Mouse (Mus musculus) G1E (cell line): ENCODE results near the gene Ift46. TPM values are rescaled to one million over a fixed set of nuclear protein-coding genes. Genes with fewer than 3 reads are reported as not detected.
"Not testable (repeated sequence)": the region's sequence is repeated elsewhere in the genome, so short reads cannot be mapped to it uniquely, and the experiment has no call there.

Experiments
- ATAC-seq: 2 replicates; pipeline ENCODE4 v1.8.0; 2016; ENCODE audit warnings: mild to moderate bottlenecking; ENCODE audit not compliant: insufficient number of reproducible peaks, poor library complexity, low FRiP score, severe bottlenecking; ENCODE audit errors: extremely low read depth
- DNase-seq: peaks from one replicate; pipeline ENCODE4 v3.0.0; 2012; ENCODE audit warnings: low spot score
- H3K27me3 ChIP-seq: 2 replicates; pipeline ENCODE4 v1.6.1; 2012; ENCODE audit warnings: mild to moderate bottlenecking, low read length, inconsistent platforms; ENCODE audit not compliant: insufficient read depth
- H3K36me3 ChIP-seq: replicated peaks from 2 replicates; pipeline ENCODE3; 2012; ENCODE audit warnings: mild to moderate bottlenecking, inconsistent platforms
- H3K4me1 ChIP-seq: 2 replicates; pipeline ENCODE4 v1.6.1; 2012; ENCODE audit warnings: low read depth, low read length, inconsistent platforms, mixed read lengths; ENCODE audit not compliant: insufficient read depth
- H3K4me3 ChIP-seq: 2 replicates; pipeline ENCODE4 v1.5.1; 2012; ENCODE audit warnings: low read depth, mild to moderate bottlenecking, inconsistent platforms, low read length, moderate library complexity, mixed read lengths
- H3K9me3 ChIP-seq: replicated peaks from 2 replicates; pipeline ENCODE4 v1.6.1; 2012; ENCODE audit warnings: inconsistent platforms
- CTCF ChIP-seq: IDR thresholded peaks from 2 replicates; pipeline ENCODE4 v1.5.1; 2012; ENCODE audit warnings: low read depth, low read length, inconsistent platforms, mixed read lengths
- GATA1 ChIP-seq: IDR thresholded peaks from 2 replicates; pipeline ENCODE4 v1.6.1; 2012; ENCODE audit warnings: borderline replicate concordance, low read length, inconsistent platforms, mixed read lengths
- GATA2 ChIP-seq: IDR thresholded peaks from 2 replicates; pipeline ENCODE4 v1.6.1; 2012; ENCODE audit warnings: low read depth, low read length, inconsistent platforms, borderline replicate concordance
- POLR2AphosphoS5 ChIP-seq: IDR thresholded peaks from 2 replicates; pipeline ENCODE4 v1.6.1; 2012; ENCODE audit warnings: low read depth, low read length, inconsistent platforms; ENCODE audit not compliant: insufficient replicate concordance
- TAL1 ChIP-seq: conservative IDR thresholded peaks from 2 replicates; pipeline ENCODE4 v1.6.1; 2012; ENCODE audit warnings: low read depth, low read length, inconsistent platforms, mixed read lengths
- polyA plus RNA-seq: library from polyadenylated mRNA; stranded (reverse); fragments of >175 nt; gene quantifications from 2 replicates; pipeline ENCODE4 v1.2.3, GENCODE M21; 2012
- total RNA-seq, 2 experiments: library from RNA; stranded (forward) in 1 of 2; stranded (reverse) in 1 of 2; fragments of 200-1000 nt in 1 of 2; fragments of >200 nt in 1 of 2; fragmentation: Nextera tagmentation in 1 of 2; gene quantifications; 2 replicates each; pipeline ENCODE4 v1.2.3; 2014 to 2017

The Ift46 gene
- total and polyA plus RNA-seq, 3 experiments = 1.8 to 78.2 (median 32.5) TPM

- peaks cover 84% of the 10 kb centered on the region for H3K36me3 ChIP-seq
- TF ChIP-seq GATA2 = no peak
- no peak for TF ChIP-seq TAL1
- TF ChIP-seq CTCF = no peak
- no peak for TF ChIP-seq GATA1
- no peak for TF ChIP-seq POLR2AphosphoS5
- no peaks in the 10 kb centered on the region; the same call in 1 of the 2 replicates for H3K4me1 ChIP-seq
- ATAC-seq (no peak), DNase-seq (no peak)
- no peaks in the 10 kb centered on the region for H3K27me3 ChIP-seq
- no peaks in the 10 kb centered on the region for H3K9me3 ChIP-seq
- no peak overlapping the region for H3K4me3 ChIP-seq
These were observed 21.0 kb upstream of the Ift46 start for GRCm38 (mm10) chr9:44746666-44747065.

DNA sequence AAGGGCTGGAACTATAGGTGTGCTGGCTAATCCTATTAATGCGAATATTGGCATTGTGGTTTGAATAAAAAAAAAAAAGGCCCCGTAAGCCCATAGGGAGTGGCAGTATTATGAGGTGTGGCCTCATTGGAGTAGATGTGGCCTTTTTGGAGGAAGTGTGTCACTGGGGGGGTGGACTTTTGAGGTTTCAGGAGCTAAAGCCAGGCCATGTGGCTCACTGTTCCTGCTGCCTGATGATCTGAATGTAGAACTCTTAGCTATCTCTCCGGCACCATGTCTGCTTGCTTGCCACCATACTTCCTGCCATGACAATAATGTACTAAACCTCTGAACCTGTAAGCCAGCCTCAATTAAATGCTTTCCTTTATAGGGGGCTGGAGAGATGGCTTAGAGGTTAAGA, 20.4 kb upstream of the Ift46 start:
- no peak overlapping the region for H3K4me3 ChIP-seq
- no peak for DNase-seq
- no peaks in the 10 kb centered on the region for H3K27me3 ChIP-seq
- no peak for ATAC-seq
- TF ChIP-seq POLR2AphosphoS5 = no peak
- TF ChIP-seq GATA2 = no peak
- no peak for TF ChIP-seq TAL1
- TF ChIP-seq CTCF = no peak
- TF ChIP-seq GATA1 = no peak
- no peaks in the 10 kb centered on the region for H3K9me3 ChIP-seq
- peaks cover 87% of the 10 kb centered on the region for H3K36me3 ChIP-seq
- no peaks in the 10 kb centered on the region; the same call in 1 of the 2 replicates for H3K4me1 ChIP-seq

DNA sequence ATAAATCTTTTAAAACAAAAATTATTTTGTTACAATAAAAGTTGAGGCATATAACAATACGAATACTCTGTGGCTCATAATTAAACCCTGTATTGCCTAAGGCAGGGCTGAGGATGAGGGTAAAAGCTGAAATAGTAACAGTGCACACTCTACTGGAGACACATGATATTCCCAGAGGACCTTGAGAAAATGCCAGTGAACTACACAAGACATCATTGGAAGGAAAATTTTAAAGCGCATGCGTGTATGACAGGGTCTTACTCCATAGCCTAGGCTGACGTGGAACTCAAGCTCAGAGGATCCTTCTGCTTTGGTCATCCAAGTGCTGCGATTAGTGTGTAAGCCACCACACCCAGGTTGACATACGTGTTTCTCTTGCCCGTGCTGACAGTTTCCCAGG, 19.2 kb upstream of the Ift46 start:
- DNase-seq (no peak), ATAC-seq (no peak)
- no peak for TF ChIP-seq CTCF
- no peak for TF ChIP-seq TAL1
- no peak for TF ChIP-seq POLR2AphosphoS5
- no peak for TF ChIP-seq GATA2
- H3K9me3 ChIP-seq = no peaks in the 10 kb centered on the region
- H3K4me3 ChIP-seq = no peak overlapping the region
- H3K27me3 ChIP-seq = no peaks in the 10 kb centered on the region
- H3K36me3 ChIP-seq = peaks cover 91% of the 10 kb centered on the region
- H3K4me1 ChIP-seq = no peaks in the 10 kb centered on the region; the same call in 1 of the 2 replicates

- Histone ChIP-seq H3K4me1 (peaks cover 18% of the 10 kb centered on the region), H3K4me3 (no peak overlapping the region), H3K36me3 (peaks cover 68% of the 10 kb centered on the region), H3K9me3 (no peaks in the 10 kb centered on the region), H3K27me3 (no peaks in the 10 kb centered on the region)
- ATAC-seq (no peak), DNase-seq (no peak)
- no peak for TF ChIP-seq TAL1
- no peak for TF ChIP-seq GATA2
- no peak for TF ChIP-seq GATA1
These were observed 6.8 kb upstream of the Ift46 start for GRCm38 (mm10) chr9:44760873-44761272.

GRCm38 (mm10) chr9:44768029-44768394, 304 bp downstream of the Ift46 start:
- not testable (repeated sequence) for ATAC-seq, DNase-seq

GRCm38 (mm10) chr9:44771376-44771775, 3.7 kb downstream of the Ift46 start:
- ATAC-seq (no peak), DNase-seq (no peak)
- no peak overlapping the region for H3K4me3 ChIP-seq
- H3K36me3 ChIP-seq = peaks cover 6% of the 10 kb centered on the region
- H3K27me3 ChIP-seq = no peaks in the 10 kb centered on the region
- H3K4me1 ChIP-seq = peaks cover 21% of the 10 kb centered on the region
- H3K9me3 ChIP-seq = no peaks in the 10 kb centered on the region
- TF ChIP-seq CTCF (no peak), GATA1 (no peak), POLR2AphosphoS5 (no peak), TAL1 (no peak), GATA2 (no peak)

More at GRCm38 (mm10) chr9:44768029-44768394, 304 bp downstream of the Ift46 start:
- Histone ChIP-seq H3K4me1 (peaks cover 23% of the 10 kb centered on the region), H3K4me3 (peak overlapping the region; percentile 93), H3K36me3 (peaks cover 13% of the 10 kb centered on the region)
- H3K9me3 ChIP-seq, H3K27me3 ChIP-seq: not testable (repeated sequence)

- Histone ChIP-seq H3K27me3 (no peaks in the 10 kb centered on the region), H3K4me3 (peak overlapping the region; percentile 79; the same call in 1 of the 2 replicates), H3K4me1 (peaks cover 21% of the 10 kb centered on the region), H3K9me3 (no peaks in the 10 kb centered on the region), H3K36me3 (peaks cover 9% of the 10 kb centered on the region)
- ATAC-seq (no peak), DNase-seq (no peak)
- no peak for TF ChIP-seq GATA2
- no peak for TF ChIP-seq TAL1
- no peak for TF ChIP-seq POLR2AphosphoS5
- TF ChIP-seq CTCF = no peak
- TF ChIP-seq GATA1 = no peak
These were observed 4.7 kb downstream of the Ift46 start for GRCm38 (mm10) chr9:44772392-44772749.
